Mouse (Mus musculus) thymus, adult 2 months (tissue): Measurements from ENCODE around the gene Intu.

Experiments used
- CTCF ChIP-seq: fragments of 200-500 bp; IDR thresholded peaks from 2 replicates; pipeline ENCODE4 v1.5.1; 2012; ENCODE audit warnings: mild to moderate bottlenecking, control low read depth, low read length, moderate library complexity, borderline replicate concordance; ENCODE audit not compliant: control insufficient read depth, poor library complexity, insufficient read depth; ENCODE audit errors: extremely low read depth
- POLR2A ChIP-seq: fragments of 200-500 bp; IDR thresholded peaks from 2 replicates; pipeline ENCODE4 v1.6.1; 2012; ENCODE audit warnings: mild to moderate bottlenecking, low read length, control low read depth, moderate library complexity; ENCODE audit not compliant: control insufficient read depth, poor library complexity, insufficient read depth; ENCODE audit errors: extremely low read depth

DNA sequence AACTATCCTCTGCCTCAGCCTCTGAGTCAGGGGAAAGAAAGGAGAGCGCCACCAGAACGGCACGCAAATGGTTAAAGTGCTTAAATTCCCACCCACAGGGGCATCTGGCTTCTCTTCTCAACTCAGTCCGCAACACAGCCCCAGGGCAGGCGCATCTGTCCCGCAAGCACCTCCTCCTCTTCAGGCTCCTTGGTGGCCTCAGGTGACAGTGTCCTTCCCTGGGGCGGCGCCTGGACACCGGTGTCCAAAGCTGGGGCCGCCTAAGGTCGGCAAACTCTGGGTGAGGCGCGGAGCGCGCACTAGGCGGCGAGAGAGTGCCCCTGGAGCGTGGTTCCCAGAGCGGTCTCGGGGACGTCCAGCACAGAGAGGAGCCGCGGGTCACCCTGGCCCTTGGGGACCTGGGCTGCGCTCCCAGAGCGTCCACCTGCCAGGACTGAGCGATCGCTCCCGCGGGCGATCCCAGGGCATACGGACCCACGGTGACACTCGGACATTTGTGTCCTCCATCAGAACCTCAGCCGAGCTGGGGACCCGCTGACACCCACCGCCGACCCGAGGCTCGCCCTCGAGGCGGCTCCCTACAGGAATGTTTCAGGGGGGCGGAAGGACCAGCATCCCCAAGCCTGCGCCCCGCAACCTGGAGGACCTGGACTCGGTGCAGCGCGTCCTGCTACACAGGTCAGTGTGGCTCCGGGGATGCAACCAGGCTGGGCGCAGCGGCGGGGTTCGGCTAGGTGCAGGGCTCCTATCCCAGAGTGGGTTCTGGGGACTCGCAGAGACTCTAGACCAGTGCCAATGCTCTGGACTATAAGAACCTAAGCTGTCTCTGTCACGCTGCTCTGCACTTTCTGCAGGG, at the start of gene Intu:
- TF ChIP-seq CTCF, result no peak
- TF ChIP-seq POLR2A, result no peak
